Mouse (Mus musculus) MN1 (cell line): ENCODE data around the gene Pnp.
"Not testable (repeated sequence)": the region's sequence is repeated elsewhere in the genome, so short reads cannot be mapped to it uniquely, and the experiment has no call there.

Source experiments
- DNase-seq: peaks from one replicate; pipeline ENCODE4 v3.0.0-alpha.2; 2016; ENCODE audit warnings: low spot score

Pnp gene

GRCm38 (mm10) chr14:50975001-50975400, 44.1 kb downstream of the Pnp start:
- no peak for DNase-seq

- DNase-seq, result no peak
Observed at GRCm38 (mm10) chr14:50976674-50977073, 45.8 kb downstream of the Pnp start.

GRCm38 (mm10) chr14:50978451-50978850, 47.6 kb downstream of the Pnp start:
- not testable (repeated sequence) for DNase-seq

GRCm38 (mm10) chr14:50979631-50980030, 48.7 kb downstream of the Pnp start:
- no peak for DNase-seq

- DNase-seq, result no peak
Observed at GRCm38 (mm10) chr14:50981207-50981606, 50.3 kb downstream of the Pnp start.

- no peak for DNase-seq
Observed at GRCm38 (mm10) chr14:50981837-50982236, 51.0 kb downstream of the Pnp start.

- DNase-seq, result no peak
Observed at GRCm38 (mm10) chr14:50987668-50988067, 56.8 kb downstream of the Pnp start.

- DNase-seq, result no peak
Observed at GRCm38 (mm10) chr14:50991037-50991436, 60.2 kb downstream of the Pnp start.

GRCm38 (mm10) chr14:50997088-50997487, 66.2 kb downstream of the Pnp start:
- no peak for DNase-seq

- DNase-seq, result no peak
Observed at GRCm38 (mm10) chr14:50997999-50998666, 67.3 kb downstream of the Pnp start.

GRCm38 (mm10) chr14:51007152-51007801, 76.4 kb downstream of the Pnp start, which contains the start of gene Rnase10:
TSS of gene Rnase10 (plus strand) at chr14:51007751.
- DNase-seq, result no peak

- DNase-seq, result no peak
Observed at GRCm38 (mm10) chr14:51007914-51008713, 77.2 kb downstream of the Pnp start.

- no peak for DNase-seq
Observed at GRCm38 (mm10) chr14:51008781-51009180, 77.9 kb downstream of the Pnp start.

GRCm38 (mm10) chr14:51009572-51009971, 78.7 kb downstream of the Pnp start:
- DNase-seq, result no peak

- DNase-seq, result not testable (repeated sequence)
Observed at GRCm38 (mm10) chr14:51014724-51015123, 83.8 kb downstream of the Pnp start.
